Mouse (Mus musculus): ENCODE data around the gene Olfr643. TPM values are rescaled to one million over a fixed set of nuclear protein-coding genes. Genes with fewer than 3 reads are reported as not detected.

The Olfr643 gene
- polyA plus RNA-seq (2015; fragmentation: Nextera tagmentation; extraction: Ambion mirVana): not detected in 2 replicates

GRCm38 (mm10) chr7:104137305-104137704, at the start of gene Olfr643:
Gene Olfr643, minus strand, starts transcription at chr7:104137405.

DNA sequence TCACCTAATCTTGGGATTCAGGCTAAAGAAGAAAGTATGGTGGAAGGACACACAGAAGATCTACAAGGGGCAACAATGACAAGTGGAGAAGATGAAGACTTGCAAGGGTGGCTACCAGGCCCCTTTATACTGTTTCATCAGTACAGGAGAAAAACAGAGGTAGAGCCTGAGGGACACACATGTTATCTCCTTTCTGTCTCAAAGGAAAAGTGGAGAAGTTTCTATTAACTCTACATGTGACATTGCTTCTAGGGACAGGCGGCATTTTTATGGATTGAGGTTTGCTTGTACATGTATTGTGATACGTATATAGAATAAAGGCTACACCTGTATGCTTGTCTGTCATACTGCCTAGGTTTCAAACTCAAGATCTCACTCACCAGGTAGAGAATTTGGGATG, 46.1 kb upstream of the Olfr643 start, which contains the start of gene Olfr648:
TSS of gene Olfr648 (minus strand) at position 101 of the 400 bp plus-strand sequence.

GRCm38 (mm10) chr7:104150456-104150855, 13.3 kb upstream of the Olfr643 start, which contains the start of gene Ubqlnl:
Gene Ubqlnl, minus strand, starts transcription at chr7:104150556.

GRCm38 (mm10) chr7:104143179-104143578, 6.0 kb upstream of the Olfr643 start, which contains the start of gene Ubqln3:
Gene Ubqln3, minus strand, starts transcription at chr7:104143279.

DNA sequence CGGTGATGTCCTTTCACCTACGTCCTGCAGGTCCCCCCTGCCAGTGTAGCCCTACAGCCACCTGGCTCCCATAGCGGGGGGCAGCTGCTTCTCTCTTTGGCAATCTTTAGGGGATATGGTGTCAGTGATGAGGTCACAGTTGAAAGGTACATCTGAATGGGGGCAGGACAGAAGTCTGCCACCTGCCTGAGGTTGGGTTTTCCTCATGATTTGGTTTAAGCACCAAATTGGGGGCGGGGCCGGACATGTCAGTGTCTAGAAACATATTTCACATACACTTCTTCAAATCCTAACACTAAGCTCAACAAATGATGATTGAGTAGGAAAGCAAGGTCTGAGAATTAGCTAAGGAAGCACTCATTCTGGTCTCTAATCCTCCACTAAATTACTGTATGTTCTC, 7.5 kb downstream of the Olfr643 start, which contains the start of gene Ubqln5:
TSS of gene Ubqln5 (minus strand) at position 101 of the 400 bp plus-strand sequence.

DNA sequence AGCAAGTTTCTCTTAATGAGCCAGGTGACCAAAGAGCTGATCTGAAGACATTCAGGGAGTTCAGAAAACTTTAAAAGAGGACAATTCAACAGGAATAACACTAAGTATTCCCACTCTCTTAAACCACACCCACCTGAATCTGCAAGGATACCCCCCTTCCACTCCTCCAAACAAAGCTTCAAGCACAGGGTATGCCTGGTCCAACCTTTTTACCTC, 32.5 kb downstream of the Olfr643 start, which contains the start of gene Olfr646:
TSS of gene Olfr646 (plus strand) at position 117 of the 216 bp plus-strand sequence.

DNA sequence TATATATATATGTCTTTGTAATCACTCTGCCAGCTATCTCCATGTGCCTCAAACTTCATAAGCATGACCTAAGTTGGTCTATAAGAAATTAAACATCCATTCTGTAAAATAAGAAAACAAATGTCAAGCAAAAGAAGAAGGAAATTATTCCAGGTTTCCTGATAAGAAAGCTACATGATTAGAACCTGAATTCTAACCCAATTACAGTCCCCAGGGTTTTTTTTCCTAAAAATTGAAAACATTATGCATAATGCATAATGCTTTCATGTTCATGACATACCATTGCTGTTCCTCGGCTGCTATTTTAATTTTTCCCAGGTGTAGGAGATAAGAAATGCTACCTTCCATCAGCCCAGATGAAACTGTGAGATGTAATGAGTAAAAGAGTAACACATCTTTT, 51.8 kb downstream of the Olfr643 start, which contains the start of gene Olfr645:
TSS of gene Olfr645 (minus strand) at position 101 of the 400 bp plus-strand sequence.

DNA sequence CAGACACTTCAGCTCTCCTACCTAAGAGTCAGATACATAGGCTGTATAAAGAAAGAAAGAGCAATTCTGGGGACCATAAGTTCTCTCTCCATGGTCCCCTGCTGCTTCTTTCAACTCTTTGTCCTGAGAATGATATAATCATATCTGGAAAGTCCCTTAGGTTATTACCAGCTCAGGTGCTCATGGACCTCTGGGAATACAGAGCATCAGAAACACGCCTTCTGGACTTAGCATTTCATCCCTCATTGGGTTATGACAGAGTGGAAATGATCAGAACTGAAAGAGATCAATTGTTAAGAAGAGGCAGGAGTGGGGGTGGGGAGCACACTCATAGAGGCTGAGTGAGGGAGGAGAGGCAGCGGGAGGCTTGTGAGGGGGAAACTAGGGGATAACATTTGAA, 65.4 kb downstream of the Olfr643 start, which contains the start of gene Olfr644:
TSS of gene Olfr644 (minus strand) at position 101 of the 400 bp plus-strand sequence.

DNA sequence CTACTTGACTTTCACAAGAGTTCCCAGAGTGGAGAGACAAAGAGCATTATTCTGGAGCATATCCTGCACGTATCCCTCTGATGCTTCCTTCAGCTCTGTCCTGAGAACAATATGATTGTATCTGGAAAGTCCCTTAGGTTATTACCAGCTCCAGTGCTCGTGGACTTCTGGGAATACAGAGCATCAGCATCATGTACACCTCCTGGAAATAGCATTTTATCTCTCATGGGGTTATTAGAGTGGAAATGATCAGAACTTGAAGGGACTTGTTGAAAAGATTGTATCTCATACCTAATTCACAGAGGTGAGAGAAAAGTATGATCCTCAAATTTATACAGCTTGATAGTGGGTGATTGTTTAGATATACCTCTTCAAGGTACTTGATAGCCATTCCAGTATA, 75.9 kb downstream of the Olfr643 start, which contains the start of gene 4930516K23Rik:
TSS of gene 4930516K23Rik (minus strand) at position 101 of the 400 bp plus-strand sequence.

GRCm38 (mm10) chr7:104052566-104052965, 84.6 kb downstream of the Olfr643 start, which contains the start of gene Olfr642:
Gene Olfr642, minus strand, starts transcription at chr7:104052666.

GRCm38 (mm10) chr7:104035145-104035544, 102.1 kb downstream of the Olfr643 start, which contains the start of gene Olfr641:
Gene Olfr641, plus strand, starts transcription at chr7:104035445.

GRCm38 (mm10) chr7:104025473-104025872, 111.7 kb downstream of the Olfr643 start, which contains the start of gene Olfr640:
Gene Olfr640, minus strand, starts transcription at chr7:104025573.

DNA sequence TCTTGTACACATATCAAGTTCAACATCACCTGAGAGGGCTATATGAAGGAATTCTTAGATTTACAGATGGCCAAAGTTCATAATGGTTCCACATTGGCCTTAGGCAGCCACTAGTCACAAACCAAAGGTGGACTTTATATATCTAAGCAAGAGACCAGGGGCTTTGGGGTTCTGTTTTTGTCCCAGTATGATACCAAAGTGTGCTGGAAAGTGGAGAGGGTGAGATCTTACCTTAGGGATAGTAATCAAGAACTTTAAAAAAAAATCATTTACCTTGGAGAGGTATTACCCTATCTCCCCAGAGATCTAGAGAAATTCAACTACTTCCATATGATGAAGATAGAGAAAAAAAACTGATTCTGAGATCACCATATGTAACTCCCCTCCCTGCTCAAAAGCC, 120.0 kb downstream of the Olfr643 start, which contains the start of gene Olfr639:
TSS of gene Olfr639 (minus strand) at position 101 of the 400 bp plus-strand sequence.

GRCm38 (mm10) chr7:103998446-103998845, 138.8 kb downstream of the Olfr643 start, which contains the start of gene Olfr638:
Gene Olfr638, plus strand, starts transcription at chr7:103998746.

DNA sequence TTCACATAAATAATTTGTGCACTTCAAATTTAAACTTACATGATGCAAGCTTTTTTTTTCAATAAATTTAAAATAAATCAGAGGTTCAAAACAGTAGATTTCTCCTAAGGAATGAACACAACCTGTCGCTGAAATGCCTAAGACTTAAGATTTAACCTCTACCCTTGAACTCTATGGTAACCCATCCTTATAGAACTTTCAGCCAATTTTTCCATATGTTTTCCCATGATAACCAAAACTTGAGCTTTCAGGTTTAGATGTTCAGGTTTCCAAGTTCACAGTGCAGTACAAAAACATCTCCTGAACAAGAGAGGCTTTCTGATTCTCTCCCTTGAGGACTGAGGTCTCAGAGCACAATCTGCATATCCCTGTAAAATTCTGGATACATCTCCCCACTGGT, 166.4 kb downstream of the Olfr643 start, which contains the start of gene Olfr635:
TSS of gene Olfr635 (plus strand) at position 301 of the 400 bp plus-strand sequence.

Other genes with a start within 250 kb of the Olfr643 start
- gene Olfr64, start 242.9 kb downstream of the Olfr643 start, polyA plus RNA-seq (2015; fragmentation: Nextera tagmentation; extraction: Ambion mirVana): not detected in 2 replicates
- gene Olfr65, start 233.9 kb downstream of the Olfr643 start, polyA plus RNA-seq (2015; fragmentation: Nextera tagmentation; extraction: Ambion mirVana): not detected in 2 replicates
- not detected in 2 replicates for gene Olfr631, start 208.6 kb downstream of the Olfr643 start, polyA plus RNA-seq (2015; fragmentation: Nextera tagmentation; extraction: Ambion mirVana)
- gene Olfr632, start 203.1 kb downstream of the Olfr643 start, polyA plus RNA-seq (2015; fragmentation: Nextera tagmentation; extraction: Ambion mirVana): not detected in 2 replicates
- not detected in 2 replicates for gene Olfr633, start 193.0 kb downstream of the Olfr643 start, polyA plus RNA-seq (2015; fragmentation: Nextera tagmentation; extraction: Ambion mirVana)
- not detected in 2 replicates for gene Olfr635, start 166.3 kb downstream of the Olfr643 start, polyA plus RNA-seq (2015; fragmentation: Nextera tagmentation; extraction: Ambion mirVana)
- not detected in 2 replicates for gene Olfr638, start 138.7 kb downstream of the Olfr643 start, polyA plus RNA-seq (2015; fragmentation: Nextera tagmentation; extraction: Ambion mirVana)
- gene Olfr639, start 120.1 kb downstream of the Olfr643 start, polyA plus RNA-seq (2015; fragmentation: Nextera tagmentation; extraction: Ambion mirVana): 0.04 TPM in 1 of 2 replicates, not detected in the other
- gene Olfr640, start 111.8 kb downstream of the Olfr643 start, polyA plus RNA-seq (2015; fragmentation: Nextera tagmentation; extraction: Ambion mirVana): not detected in 2 replicates
- not detected in 2 replicates for gene Olfr641, start 102.0 kb downstream of the Olfr643 start, polyA plus RNA-seq (2015; fragmentation: Nextera tagmentation; extraction: Ambion mirVana)
- not detected in 2 replicates for gene Olfr642, start 84.7 kb downstream of the Olfr643 start, polyA plus RNA-seq (2015; fragmentation: Nextera tagmentation; extraction: Ambion mirVana)
- gene 4930516K23Rik, start 76.0 kb downstream of the Olfr643 start, polyA plus RNA-seq (2015; fragmentation: Nextera tagmentation; extraction: Ambion mirVana): not detected in 2 replicates
- not detected in 2 replicates for gene Olfr644, start 65.5 kb downstream of the Olfr643 start, polyA plus RNA-seq (2015; fragmentation: Nextera tagmentation; extraction: Ambion mirVana)
- gene Olfr645, start 51.9 kb downstream of the Olfr643 start, polyA plus RNA-seq (2015; fragmentation: Nextera tagmentation; extraction: Ambion mirVana): not detected in 2 replicates
- gene Olfr646, start 32.5 kb downstream of the Olfr643 start, polyA plus RNA-seq (2015; fragmentation: Nextera tagmentation; extraction: Ambion mirVana): not detected in 2 replicates
- not detected in 2 replicates for gene Ubqln5, start 7.6 kb downstream of the Olfr643 start, polyA plus RNA-seq (2015; fragmentation: Nextera tagmentation; extraction: Ambion mirVana)
- not detected in 2 replicates for gene Ubqln3, start 5.9 kb upstream of the Olfr643 start, polyA plus RNA-seq (2015; fragmentation: Nextera tagmentation; extraction: Ambion mirVana)
- gene Ubqlnl, start 13.2 kb upstream of the Olfr643 start, polyA plus RNA-seq (2015; fragmentation: Nextera tagmentation; extraction: Ambion mirVana): not detected in 2 replicates
- not detected in 2 replicates for gene Olfm5, start 27.4 kb upstream of the Olfr643 start, polyA plus RNA-seq (2015; fragmentation: Nextera tagmentation; extraction: Ambion mirVana)
- 0.32 and 0.45 TPM in 2 replicates for gene Olfr648, start 46.0 kb upstream of the Olfr643 start, polyA plus RNA-seq (2015; fragmentation: Nextera tagmentation; extraction: Ambion mirVana)
- gene Olfr649, start 58.6 kb upstream of the Olfr643 start, polyA plus RNA-seq (2015; fragmentation: Nextera tagmentation; extraction: Ambion mirVana): not detected in 2 replicates
- 0.20 and 0.31 TPM in 2 replicates for gene Trim6, start 81.4 kb upstream of the Olfr643 start, polyA plus RNA-seq (2015; fragmentation: Nextera tagmentation; extraction: Ambion mirVana)
- gene Trim34a, start 107.1 kb upstream of the Olfr643 start, polyA plus RNA-seq (2015; fragmentation: Nextera tagmentation; extraction: Ambion mirVana): 1.3 and 1.4 TPM in 2 replicates
- gene Trim5, start 150.7 kb upstream of the Olfr643 start, polyA plus RNA-seq (2015; fragmentation: Nextera tagmentation; extraction: Ambion mirVana): 0.31 and 0.55 TPM in 2 replicates
- gene Trim12a, start 178.1 kb upstream of the Olfr643 start, polyA plus RNA-seq (2015; fragmentation: Nextera tagmentation; extraction: Ambion mirVana): 2.7 and 2.9 TPM in 2 replicates
- gene Trim34b, start 192.1 kb upstream of the Olfr643 start, polyA plus RNA-seq (2015; fragmentation: Nextera tagmentation; extraction: Ambion mirVana): not detected in 2 replicates
- gene Trim12c, start 216.0 kb upstream of the Olfr643 start, polyA plus RNA-seq (2015; fragmentation: Nextera tagmentation; extraction: Ambion mirVana): 0.89 and 0.90 TPM in 2 replicates
- gene Trim30b, start 232.5 kb upstream of the Olfr643 start, polyA plus RNA-seq (2015; fragmentation: Nextera tagmentation; extraction: Ambion mirVana): 0.11 and 0.21 TPM in 2 replicates

Data from neural tube, postnatal 0 days (tissue).